Mouse (Mus musculus) adrenal gland, adult 8-10 months (tissue): ENCODE data around the gene Rwdd2b. TPM values are rescaled to one million over a fixed set of nuclear protein-coding genes. Genes with fewer than 3 reads are reported as not detected.

Source experiments
- DNase-seq: peaks from one replicate; pipeline ENCODE4 v3.0.0; 2022
- total RNA-seq, 4 experiments: library from RNA; stranded (reverse); gene quantifications; 2 replicates each; pipeline ENCODE4 v1.2.4; 2022

Gene Rwdd2b
- total RNA-seq: 1 to 10 TPM; 6.3 to 8.1 (median 6.7) TPM

DNA sequence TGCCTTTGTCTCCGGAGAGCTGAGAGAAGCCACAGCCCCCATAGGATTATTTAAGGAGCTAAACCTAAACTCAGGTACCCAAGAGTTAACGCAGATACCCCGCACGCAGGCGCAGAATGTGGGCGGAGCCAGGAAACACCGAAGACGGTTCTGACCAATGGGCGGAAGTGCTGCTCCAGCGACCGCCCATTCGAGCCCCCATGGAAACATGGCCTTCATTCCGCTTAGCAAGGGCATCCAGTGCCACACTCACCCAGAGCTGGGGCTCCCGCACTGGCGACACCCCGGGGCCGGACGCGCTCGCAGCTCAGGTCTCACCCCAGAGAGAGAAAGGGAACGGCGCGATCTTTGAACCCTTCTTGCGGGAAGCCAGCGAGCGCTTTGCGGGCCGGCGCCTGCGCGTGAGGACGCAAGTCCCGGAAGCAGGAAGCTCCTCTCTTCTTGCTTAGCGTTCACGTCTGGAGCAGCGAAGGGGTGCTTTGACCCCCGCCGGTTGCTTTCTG, at the start of gene Rwdd2b:
TSS of gene Rwdd2b (minus strand) at position 390 of the 503 bp plus-strand sequence.
- DNase-seq: peak; percentile 88

DNA sequence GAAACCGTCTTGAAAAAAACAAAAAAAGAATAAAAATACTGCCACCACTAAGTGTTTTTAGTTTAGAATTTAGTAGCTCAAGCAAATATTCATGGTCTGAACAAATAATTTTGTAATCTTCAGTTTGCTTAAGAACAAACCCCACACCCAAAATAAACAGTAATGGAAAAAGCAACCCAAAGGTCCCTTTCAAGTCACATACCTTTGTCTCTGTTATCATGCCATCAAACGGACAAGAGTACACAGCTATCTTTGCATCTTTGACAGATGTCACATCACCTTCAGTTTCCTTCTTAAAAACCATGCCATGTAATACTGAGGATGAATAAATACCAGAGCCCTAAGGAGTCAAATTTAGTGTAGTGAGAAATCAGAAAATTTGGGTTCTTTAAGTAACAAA, 48.2 kb upstream of the Rwdd2b start:
- no peak for DNase-seq

DNA sequence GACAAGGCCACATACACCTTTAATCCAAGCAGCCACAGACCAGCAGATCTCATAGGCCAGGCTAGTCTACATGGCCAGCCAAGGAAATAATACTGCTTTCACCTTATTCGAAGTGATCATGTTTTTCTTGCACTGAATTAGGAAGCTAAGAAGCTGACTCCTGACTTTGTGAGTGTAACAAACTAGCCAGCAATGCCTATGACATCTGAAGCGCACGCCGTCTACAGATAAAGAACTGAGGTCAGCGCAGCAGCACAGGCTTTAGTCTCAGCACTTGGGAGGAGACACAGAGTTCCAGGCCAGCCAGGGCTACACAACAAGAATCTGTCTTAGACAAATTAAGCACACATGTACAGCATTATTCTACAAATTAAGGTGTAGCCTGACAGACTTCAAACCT, 46.4 kb upstream of the Rwdd2b start:
- DNase-seq: no peak

DNA sequence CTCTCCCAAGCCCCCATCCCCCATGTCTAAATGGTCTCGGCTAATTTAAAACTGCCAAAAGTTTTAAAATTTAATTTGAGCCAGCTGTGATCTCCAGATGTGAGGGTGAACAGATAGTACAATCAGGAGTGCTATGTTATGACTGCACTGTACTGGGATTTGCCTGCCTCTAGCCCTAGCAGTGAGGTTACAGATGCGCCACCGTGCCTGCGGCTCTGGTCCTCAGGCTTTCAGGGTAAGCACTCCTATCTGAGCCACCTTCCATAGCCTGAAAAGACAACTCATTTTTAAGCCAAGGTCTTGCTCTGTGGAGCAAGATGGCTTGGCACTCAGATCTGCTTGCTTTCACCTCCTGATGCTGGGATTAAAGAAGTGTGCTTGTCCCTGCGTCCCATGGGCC, 44.0 kb upstream of the Rwdd2b start:
- DNase-seq: no peak

DNA sequence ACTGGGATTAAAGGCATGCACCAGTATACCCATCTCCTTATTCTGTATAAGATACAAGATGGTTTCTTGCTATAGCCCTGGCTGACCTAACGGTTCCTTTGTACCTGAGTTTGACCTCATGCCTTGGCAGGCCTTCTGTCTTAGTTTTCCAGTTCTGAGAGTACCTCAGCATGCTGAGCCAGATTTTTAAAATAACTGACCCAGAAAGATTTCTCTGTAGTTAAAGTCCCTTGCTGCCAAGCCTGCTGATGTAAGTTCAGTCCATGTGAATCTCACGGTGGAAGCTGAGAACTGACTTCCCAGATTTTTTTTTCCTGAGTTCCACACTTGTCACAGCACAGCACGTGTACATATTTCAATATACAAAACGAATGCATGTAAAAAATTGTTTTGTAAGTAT, 30.2 kb upstream of the Rwdd2b start:
- no peak for DNase-seq

DNA sequence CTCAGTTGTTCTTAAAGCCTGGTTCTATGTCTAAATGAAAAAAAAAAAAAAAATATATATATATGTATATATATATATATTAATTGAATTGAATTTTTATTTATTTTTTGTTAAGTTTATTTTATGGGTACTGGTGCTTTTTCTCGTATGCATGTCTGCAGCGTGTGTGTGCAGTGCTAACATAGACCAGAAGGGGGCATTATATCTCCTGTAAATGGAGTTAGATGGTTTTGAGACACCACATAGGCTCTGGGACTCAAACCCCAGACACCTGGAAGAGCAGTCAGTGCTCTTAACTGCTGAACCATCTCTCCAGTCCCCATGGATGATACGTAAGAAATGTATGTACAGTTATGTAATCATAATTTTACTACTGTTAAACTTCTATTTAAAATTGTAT, 18.4 kb upstream of the Rwdd2b start:
- no peak for DNase-seq

DNA sequence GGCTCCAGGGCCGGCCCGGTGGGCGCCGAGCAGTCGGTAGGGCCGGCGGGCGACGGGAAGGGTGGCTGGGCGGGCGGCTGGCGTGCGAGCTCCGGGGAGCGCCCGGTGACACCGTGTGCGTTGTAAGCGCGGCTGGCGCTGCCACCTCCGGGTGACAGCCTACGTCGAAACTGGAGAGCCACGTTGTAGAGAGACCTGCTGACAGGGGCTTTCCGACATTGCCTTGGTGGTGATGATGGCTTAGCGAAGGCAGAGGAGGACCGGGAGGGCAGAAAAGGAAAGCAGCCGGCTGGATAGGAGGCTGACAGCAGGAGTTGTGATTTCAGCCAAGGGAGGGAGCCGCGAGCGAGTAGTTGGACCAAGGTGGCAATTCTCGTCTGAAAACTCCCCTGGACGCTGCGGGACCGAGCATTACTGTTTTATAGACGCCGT, 14.8 kb upstream of the Rwdd2b start:
- DNase-seq: peak; percentile 27

DNA sequence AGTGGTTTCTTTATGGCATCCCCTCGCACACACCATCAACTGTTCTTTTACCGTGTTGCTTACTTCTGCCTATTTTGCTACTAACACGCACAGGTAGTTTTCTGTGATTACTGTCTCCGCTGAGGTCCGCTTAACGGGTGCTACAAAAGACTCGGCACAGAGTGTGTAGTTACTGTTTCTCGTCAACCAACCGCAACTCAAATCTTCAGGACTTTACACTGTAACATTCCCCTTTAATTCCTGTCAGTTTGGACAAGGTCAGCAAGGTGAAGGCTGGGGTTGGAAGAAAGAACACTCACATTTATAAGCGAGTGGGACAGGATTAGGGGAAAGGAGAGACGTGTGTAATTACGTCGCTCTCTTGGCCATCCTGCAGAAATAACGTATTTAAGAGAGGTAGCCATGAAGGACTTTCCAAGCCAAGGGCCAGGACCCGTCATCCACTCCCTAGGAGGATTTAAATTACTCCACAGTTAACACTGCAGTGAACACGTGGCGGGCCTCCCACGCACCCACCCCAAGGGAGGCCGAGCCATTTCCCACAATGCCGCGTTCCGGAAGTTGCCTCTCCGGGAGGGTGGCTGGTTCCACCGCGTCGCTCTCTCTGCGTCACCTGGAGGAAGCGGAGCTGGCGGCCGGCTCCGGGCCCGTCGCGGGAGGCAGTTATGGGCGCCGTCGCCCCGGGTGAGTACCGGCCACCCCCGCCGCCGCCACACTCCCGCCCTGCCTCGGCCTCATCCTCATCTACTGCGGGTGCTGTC, 14.2 kb upstream of the Rwdd2b start, which contains the start of gene Usp16:
TSS of gene Usp16 (plus strand) at position 285 of the 761 bp plus-strand sequence.
- DNase-seq: peak; percentile 91

DNA sequence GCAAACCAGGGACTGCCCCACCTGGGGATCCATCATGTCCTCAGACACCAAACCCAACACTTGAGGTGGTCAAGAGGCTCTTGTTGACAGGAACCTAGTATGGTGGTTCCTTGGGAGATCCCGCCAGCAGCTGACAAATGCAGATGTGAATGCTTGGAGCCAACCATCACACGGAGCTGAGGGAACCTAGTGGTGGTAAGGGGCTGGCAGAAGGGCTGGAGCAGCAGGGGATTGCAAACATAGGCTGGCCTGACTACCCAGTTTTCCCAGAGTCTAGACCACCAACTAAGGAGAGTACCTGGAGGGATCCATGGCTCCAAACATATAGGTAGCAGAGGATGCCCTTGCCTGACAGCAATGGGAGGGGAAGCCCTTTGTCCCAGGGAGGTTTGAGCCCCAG, 12.9 kb upstream of the Rwdd2b start:
- DNase-seq: no peak

DNA sequence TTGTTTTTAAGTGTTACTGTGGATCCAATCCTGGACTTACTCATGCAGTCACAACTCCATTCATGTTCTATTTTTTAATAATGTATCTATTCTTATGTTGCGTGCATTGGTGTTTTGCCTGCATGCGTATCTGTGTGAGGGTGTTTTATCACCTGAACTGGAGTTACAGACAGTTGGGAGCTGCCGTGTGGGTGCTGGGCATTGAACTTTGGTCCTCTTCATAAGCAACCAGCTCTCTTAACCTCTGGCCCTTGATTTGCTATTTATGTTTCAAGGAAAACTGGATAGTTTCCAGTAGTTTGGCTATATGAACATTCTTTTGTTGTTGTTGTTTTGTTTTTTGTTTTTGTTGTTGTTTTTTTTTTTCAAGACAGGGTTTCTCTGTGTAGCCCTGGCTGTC, 5.2 kb upstream of the Rwdd2b start:
- no peak for DNase-seq

DNA sequence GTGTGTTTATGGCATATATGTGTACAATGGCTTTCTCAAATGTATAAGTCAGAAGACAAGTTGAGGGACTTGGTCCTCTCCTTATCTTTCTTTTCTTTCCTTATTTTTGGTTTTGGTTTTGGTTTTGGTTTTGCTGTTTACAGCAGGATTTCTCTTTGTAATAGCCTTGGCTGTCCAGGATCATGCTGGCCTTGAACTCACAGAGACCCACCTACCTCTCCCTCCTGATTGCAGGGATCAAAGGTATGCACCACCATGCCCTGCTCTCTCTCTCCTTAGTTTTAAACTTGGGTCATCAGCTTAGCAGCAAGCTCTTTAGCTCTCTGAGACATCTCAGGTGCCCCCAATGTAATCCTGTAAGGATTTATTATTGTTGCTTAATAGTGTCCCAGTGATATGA, 4.7 kb upstream of the Rwdd2b start:
- no peak for DNase-seq

DNA sequence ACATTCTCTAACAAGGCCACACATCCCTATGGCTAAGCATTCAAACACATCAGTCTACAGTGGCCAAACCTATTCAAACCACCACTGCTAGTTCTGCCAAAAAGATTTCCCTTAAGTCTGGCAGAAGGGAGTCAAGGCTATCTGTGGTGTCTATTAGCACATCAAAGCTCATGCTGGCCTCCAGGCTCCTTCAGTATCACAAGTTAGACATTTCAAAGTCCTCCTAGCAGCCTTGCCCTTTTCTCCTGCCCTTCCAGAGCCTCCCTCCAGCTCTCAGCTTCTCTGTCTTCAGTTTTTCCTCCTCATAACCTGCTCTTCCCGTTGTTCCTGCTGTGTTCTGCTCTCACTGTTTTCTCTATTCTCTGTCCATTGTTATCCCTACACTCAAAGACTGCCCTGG, 3.7 kb upstream of the Rwdd2b start:
- no peak for DNase-seq

DNA sequence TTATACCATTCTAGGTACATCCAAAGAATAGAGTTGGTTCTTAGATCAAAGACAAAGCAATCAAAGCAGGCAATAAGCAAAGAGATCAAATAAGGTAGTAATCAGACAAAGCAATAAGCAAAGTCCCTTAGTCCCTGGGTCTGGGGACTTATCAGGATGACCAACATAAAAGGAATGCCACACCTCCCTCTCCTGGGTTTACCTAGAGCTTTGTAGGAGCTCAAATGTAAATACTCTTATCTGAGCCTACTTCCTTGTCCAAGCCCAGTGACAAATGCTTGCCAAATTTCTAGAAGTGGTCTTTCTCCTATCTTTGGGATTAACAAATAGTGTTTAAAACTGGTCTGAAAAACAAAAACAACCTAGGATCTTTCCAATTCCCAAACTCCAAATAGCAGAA, 2.9 kb upstream of the Rwdd2b start:
- DNase-seq: no peak

DNA sequence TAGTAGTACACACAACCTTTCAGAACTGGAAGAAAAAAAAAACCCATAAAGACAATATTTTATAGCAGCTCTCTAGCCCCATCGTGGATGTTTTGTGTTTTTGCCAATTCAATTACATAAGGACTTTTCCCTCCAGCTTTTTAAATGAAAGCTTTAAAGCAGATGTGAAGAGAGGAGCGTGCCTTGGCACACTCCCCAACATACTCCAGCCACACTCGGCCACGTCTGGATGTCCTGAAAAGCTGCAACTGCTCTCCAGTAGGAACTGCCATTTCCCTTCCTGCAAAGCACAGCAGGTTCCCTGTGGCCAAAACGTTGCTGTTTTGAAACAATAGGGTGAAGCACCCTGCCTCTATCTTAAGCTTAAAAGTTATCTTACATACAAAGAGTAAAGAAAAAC, 1.9 kb upstream of the Rwdd2b start:
- no peak for DNase-seq

DNA sequence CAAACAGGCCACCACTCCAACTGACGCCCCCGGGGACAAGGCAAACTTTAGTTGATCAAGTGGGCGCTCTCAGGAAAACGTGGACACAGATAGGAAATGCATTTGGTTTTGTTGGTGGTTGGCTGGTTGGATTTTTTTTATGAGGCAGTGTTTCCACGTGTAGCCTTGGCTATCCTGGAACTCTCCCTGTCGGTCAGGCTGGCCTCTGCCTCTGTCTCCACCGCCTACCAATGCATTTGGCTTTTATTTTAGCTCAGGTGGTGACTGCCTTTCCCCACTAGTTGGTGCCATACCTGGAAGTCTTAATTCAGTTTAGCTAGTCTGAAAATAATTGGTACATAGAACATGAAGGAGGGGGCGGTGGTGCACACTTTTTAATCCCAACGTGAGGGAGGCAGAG, 716 bp upstream of the Rwdd2b start:
- DNase-seq: no peak

DNA sequence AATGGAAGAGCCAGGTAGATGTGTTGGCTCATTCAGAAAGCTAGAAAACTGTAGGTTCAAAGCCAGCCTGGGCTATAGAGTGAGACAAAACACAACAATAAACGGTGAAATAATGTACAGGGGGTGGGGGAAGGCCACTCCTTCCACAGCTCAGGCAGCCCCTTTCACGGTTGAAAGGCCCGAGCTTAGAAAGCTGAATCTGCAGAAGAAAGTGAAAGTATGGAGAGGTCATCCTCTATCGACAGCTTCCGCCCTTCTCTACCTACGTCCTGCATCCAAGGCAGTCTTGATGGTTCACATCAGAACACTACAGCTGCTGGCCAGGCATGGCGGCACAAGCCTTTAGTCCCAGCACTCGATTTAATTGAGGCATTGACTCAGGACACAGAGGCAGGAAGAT, 1.7 kb downstream of the Rwdd2b start:
- DNase-seq: no peak

DNA sequence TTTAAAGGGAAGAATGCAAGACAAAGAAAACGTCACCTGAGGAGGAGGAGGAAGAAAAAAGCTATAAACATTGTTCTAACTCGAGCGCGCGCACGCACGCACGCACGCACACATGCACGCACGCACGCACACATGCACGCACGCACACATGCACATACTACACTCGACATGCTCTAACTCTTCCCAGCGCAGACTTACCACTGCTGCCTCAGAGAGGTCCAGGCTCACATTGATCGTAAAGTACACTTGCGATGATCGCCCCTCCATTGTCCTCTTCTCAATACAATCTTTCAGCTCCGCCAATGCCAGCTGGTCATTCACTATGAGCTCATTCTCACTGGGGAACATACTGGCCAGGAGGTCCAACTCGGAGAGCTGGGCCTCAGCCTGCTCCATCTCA, 3.3 kb downstream of the Rwdd2b start:
- DNase-seq: no peak

DNA sequence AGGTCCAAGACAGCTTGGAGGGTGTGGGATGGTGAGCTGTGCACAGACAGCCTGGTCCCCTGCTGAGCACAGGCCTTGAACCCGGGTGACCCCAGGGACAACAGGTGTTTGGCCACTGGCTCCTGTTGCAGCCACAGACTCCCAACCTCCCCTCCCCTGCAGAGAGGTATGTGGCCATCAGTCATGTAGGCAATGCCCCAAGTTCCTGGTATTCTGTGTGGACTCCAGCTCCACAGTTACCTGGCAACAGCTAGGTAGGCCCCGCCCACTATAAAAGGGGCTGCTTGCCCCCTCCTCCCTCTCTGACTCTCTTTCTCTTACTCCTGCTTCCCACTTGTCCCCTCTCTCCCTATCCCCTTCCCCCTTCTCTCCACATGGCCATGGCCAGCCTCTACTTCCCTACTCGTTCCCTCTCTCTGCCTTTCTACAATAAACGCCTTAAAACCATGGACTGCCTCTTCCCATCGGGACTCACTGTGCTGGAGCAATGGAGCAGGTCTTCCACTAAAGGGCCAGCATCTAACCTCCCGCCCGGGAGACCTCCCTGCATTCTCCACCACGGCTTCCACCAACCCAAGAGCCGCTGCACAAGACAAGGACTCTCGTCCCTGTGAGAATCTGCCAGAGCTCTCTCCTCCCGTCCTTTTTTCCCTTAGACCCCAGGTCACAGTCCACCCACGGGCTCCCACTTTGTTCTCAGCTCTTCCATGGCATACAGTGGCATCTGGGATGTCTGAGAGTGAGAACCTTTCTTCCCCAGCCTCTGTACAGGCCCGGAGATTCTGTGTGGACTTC, 4.8 kb downstream of the Rwdd2b start:
- no peak for DNase-seq

DNA sequence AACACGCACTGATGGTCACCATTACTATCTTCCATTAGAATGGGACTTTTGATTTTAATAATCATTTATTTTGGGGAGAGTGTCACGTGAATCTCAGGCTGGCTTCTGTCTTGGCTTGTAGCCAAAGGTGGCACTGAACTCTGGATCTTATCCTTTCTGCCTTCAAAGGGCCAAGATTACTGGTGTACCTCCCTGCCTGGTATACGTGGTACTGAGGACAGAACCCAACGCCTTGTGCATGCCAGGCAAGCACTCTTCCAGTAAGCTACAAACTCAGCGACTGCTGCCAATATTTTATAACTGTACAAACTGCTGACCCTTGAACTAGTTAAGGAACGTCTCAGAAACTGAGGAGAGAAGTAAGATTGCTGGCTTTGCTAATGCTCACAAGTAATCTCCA, 5.4 kb downstream of the Rwdd2b start:
- no peak for DNase-seq

DNA sequence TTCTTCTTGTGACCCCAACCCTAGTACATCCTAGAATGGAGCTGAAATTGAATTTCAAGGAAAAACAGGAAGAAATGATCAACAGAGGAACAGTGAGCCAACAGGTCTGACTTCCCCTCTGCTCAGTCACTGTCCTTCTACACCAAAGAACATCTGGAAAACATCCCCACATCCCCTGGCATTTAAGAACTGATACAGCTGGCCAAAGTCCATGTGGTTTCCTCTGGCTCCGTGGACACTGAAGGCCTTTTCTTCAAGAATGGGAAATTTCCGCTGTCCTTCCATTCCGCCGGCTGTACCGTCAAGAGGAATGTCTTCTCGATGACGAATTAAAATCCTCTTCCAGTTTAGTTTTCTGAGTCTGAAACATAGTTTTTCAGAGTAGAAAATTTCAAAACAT, 6.1 kb downstream of the Rwdd2b start:
- no peak for DNase-seq

DNA sequence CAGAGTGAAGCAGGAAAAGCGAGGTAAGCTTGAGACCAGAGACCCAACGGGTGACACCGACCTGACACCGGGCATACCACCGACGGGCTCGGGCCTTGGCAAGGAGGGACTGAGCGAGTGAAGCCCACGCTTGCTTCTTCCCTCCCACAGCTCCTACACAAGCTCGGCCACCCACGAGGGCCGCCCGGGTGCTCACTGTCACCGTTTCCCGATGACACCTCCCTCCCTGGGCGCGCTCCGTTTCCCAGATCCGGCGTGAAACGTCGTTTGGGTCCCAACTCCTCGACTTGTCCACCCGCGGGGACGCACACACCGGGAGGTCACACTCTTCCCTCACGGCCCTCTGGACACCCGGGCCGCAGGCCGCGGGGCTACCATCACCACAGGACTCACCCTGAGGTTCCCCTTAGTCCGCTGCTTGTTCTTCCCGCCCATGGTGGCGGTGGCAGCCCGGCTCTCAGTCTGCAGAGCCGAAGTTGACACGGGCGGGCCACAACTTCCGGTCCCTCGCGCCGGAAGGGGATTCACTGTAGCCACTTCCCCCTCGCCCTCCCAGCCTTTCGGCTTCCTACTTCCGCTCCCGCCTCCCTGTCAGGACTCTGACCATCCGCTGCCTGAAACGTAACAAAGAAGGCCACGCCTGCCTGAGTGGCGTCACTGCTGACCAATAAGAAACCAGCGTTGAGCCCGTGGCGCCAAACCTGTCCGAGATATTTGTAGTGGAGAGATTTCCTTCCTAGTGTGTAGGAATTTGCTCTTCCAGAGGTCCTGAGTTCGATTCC, 8.1 kb downstream of the Rwdd2b start, which contains the start of gene Ltn1:
TSS of gene Ltn1 (minus strand) at position 580 of the 782 bp plus-strand sequence.
- peak; percentile 99 for DNase-seq

DNA sequence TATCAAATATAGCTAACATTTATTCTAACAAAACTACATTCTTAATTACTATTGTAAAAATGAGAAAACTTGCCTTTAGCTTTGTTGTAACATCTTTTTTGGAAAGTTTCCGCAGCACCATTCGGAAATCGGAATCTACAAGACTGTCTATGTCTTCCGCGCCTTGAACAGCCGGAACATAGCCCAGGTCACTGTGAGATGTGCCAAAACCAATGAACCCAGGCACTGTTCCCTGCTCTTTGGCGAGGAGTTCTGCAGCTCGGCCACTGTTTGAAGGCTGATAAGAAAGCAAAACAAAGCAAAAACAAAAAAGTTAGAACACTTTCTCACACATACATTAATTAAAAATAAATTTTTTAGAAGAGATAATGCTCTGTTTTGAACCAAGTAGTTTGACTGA, 12.9 kb downstream of the Rwdd2b start:
- no peak for DNase-seq

DNA sequence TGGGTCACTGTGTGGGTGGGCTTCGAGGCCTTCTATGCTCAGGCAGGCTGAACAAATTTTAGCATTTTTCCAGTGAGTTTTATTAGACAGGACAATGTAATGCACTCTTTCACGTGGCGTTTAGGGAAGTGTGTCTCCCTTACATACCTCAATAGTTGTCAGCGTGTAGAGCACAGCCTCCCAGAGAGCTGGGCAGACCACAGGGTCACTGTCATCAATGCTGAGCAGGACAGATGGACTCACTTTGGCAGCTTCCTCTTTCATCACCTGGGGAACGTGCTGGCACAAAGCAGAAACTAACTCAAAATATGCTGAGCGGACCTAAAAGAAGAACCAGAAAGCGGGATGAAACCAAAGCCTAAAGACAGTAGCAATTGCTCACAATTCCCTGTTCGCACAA, 19.7 kb downstream of the Rwdd2b start:
- no peak for DNase-seq
